Mouse (Mus musculus) embryo, embryonic 10.5 days (tissue): ENCODE data around the gene Gm7970.
"Not testable (repeated sequence)": the region's sequence is repeated elsewhere in the genome, so short reads cannot be mapped to it uniquely, and the experiment has no call there.

Experiments
- DNase-seq: peaks from one replicate; pipeline ENCODE4 v3.0.0-alpha.2; 2015; ENCODE audit warnings: low spot score

Gm7970 gene

GRCm38 (mm10) chr14:41555483-41555882 lies at the start of gene Gm7970:
Gene Gm7970 (minus strand): TSS chr14:41555583.
- DNase-seq, result not testable (repeated sequence)

- DNase-seq, result not testable (repeated sequence)
Observed at GRCm38 (mm10) chr14:41600935-41601334, 45.6 kb upstream of the Gm7970 start.

- not testable (repeated sequence) for DNase-seq
Observed at GRCm38 (mm10) chr14:41586346-41586745, 31.0 kb upstream of the Gm7970 start.

- DNase-seq, result not testable (repeated sequence)
Observed at GRCm38 (mm10) chr14:41572911-41573310, 17.5 kb upstream of the Gm7970 start, which contains the start of gene 1700049E17Rik2. Gene 1700049E17Rik2 (plus strand): TSS chr14:41573211.

- DNase-seq, result not testable (repeated sequence)
Observed at GRCm38 (mm10) chr14:41524695-41525094, 30.7 kb downstream of the Gm7970 start.

- DNase-seq, result not testable (repeated sequence)
Observed at GRCm38 (mm10) chr14:41520683-41521082, 34.7 kb downstream of the Gm7970 start.
